Mouse (Mus musculus) ES-E14 (cell line): ENCODE measurements around the gene Hoxd11. TPM values are rescaled to one million over a fixed set of nuclear protein-coding genes. Genes with fewer than 3 reads are reported as not detected.

Experiments
- DNase-seq: peaks from one replicate; pipeline ENCODE4 v3.0.0-alpha.2; 2013; ENCODE audit warnings: low read depth, low spot score
- H3K27ac ChIP-seq: 2 replicates; pipeline ENCODE4 v1.5.1; 2012; ENCODE audit warnings: low read depth, mild to moderate bottlenecking, low read length, moderate library complexity, mixed read lengths; ENCODE audit not compliant: poor library complexity, insufficient read depth, severe bottlenecking
- H3K36me3 ChIP-seq: 2 replicates; pipeline ENCODE4 v1.6.1; 2012; ENCODE audit warnings: mild to moderate bottlenecking, low read length, moderate library complexity, mixed read lengths; ENCODE audit not compliant: control insufficient read depth, poor library complexity, insufficient read depth, severe bottlenecking
- H3K4me1 ChIP-seq, 2 experiments: fragments of 150-350 bp in 1 of 2; sonication (generic) in 1 of 2; 2 replicates each; pipeline ENCODE4 v1.6.1; 2012; ENCODE audit warnings: low read length in 2 of 2, mild to moderate bottlenecking in 1 of 2, mixed read lengths in 1 of 2; ENCODE audit not compliant: control insufficient read depth in 2 of 2, insufficient read depth in 2 of 2, poor library complexity in 1 of 2
- H3K4me3 ChIP-seq, 2 experiments: fragments of 150-350 bp in 1 of 2; sonication (generic) in 1 of 2; 2 replicates each; pipeline ENCODE4 v1.5.1; 2012; ENCODE audit warnings: low read length in 2 of 2, low read depth in 1 of 2, mild to moderate bottlenecking in 1 of 2, mixed read lengths in 1 of 2; ENCODE audit not compliant: insufficient read depth in 1 of 2, poor library complexity in 1 of 2, severe bottlenecking in 1 of 2
- H3K9ac ChIP-seq: 2 replicates; pipeline ENCODE4 v1.6.1; 2012; ENCODE audit warnings: low read depth, mild to moderate bottlenecking, low read length, mixed read lengths; ENCODE audit not compliant: poor library complexity, insufficient read depth, severe bottlenecking
- H3K9me3 ChIP-seq: fragments of 150-350 bp; sonication (generic); 2 replicates; pipeline ENCODE4 v1.6.1; 2012; ENCODE audit warnings: low read depth, mild to moderate bottlenecking, low read length; ENCODE audit not compliant: control insufficient read depth, insufficient read depth
- CHD2 ChIP-seq: IDR thresholded peaks from 2 replicates; pipeline ENCODE4 v1.6.1; 2014; ENCODE audit warnings: mild to moderate bottlenecking, low read depth, low read length, inconsistent platforms
- HCFC1 ChIP-seq: IDR thresholded peaks from 2 replicates; pipeline ENCODE4 v1.6.1; 2012; ENCODE audit warnings: low read length, inconsistent platforms, borderline replicate concordance; ENCODE audit not compliant: insufficient read depth
- MAFK ChIP-seq: IDR thresholded peaks from 2 replicates; pipeline ENCODE4 v1.6.1; 2014; ENCODE audit warnings: mild to moderate bottlenecking, low read depth, low read length, inconsistent platforms; ENCODE audit not compliant: insufficient read depth
- ZC3H11A ChIP-seq: IDR thresholded peaks from 2 replicates; pipeline ENCODE4 v1.6.1; 2012; ENCODE audit warnings: low read depth, mild to moderate bottlenecking, inconsistent platforms, low read length, borderline replicate concordance
- ZNF384 ChIP-seq: IDR thresholded peaks from 2 replicates; pipeline ENCODE4 v1.6.1; 2012; ENCODE audit warnings: low read depth, low read length, inconsistent platforms
- in situ Hi-C, 2 experiments: fragments of 600-800 bp; cut with MboI; formaldehyde crosslinking; loops; one replicate each; pipeline ENCODE4 v1.15.1; 2025; ENCODE audit warnings: low sequenced_read_pairs in 2 of 2, inconsistent platforms in 1 of 2; ENCODE audit not compliant: unreplicated experiment in 2 of 2
- total RNA-seq: library from RNA; depleted of rRNA; stranded (reverse); fragments of 300-350 nt; gene quantifications from 2 replicates; pipeline ENCODE4 v1.2.3, GENCODE M21; 2012

Gene Hoxd11
- total RNA-seq, 1 experiment: 0.18 TPM

GRCm38 (mm10) chr2:74658667-74659371 is 20.5 kb upstream of the Hoxd11 start:
- TF ChIP-seq CHD2: no peak
- TF ChIP-seq MAFK: no peak
- TF ChIP-seq ZC3H11A: no peak
- no peak for TF ChIP-seq HCFC1
- Histone ChIP-seq H3K4me3 (no peak overlapping the region), H3K4me1 (peaks cover 0 to 2% of the 10 kb centered on the region in 2 experiments; a peak in 1 of 4 replicates), H3K9me3 (no peaks in the 10 kb centered on the region), H3K9ac (no peak overlapping the region), H3K36me3 (no peaks in the 10 kb centered on the region), H3K27ac (no peak overlapping the region)
- in situ Hi-C loops: loop anchor here (25.0 kb wide), 2 partner anchors 597 to 1097 kb away; no protein-coding TSS in a partner anchor
- no peak for DNase-seq

GRCm38 (mm10) chr2:74659507-74660005 is 19.8 kb upstream of the Hoxd11 start, which contains the start of gene Evx2:
Gene Evx2, minus strand, starts transcription at chr2:74659557.
- H3K9ac ChIP-seq: no peak within 1 kb of the TSS
- H3K36me3 ChIP-seq: no peaks in the 10 kb centered on the region
- H3K9me3 ChIP-seq: no peaks in the 10 kb centered on the region
- in situ Hi-C loops: loop anchor here (10.0 to 25.0 kb wide), 3 partner anchors 597 to 1385 kb away; partner anchors contain the start of gene Sp9 (in 1 of the 2)
- peaks cover 0 to 2% of the 10 kb centered on the region in 2 experiments; a peak in 1 of 4 replicates for H3K4me1 ChIP-seq
- TF ChIP-seq CHD2: no peak
- no peak for TF ChIP-seq ZNF384
- TF ChIP-seq HCFC1: no peak
- TF ChIP-seq ZC3H11A: no peak
- TF ChIP-seq MAFK: no peak
- no peak for DNase-seq
- no peak within 1 kb of the TSS for H3K27ac ChIP-seq
- H3K4me3 ChIP-seq: no peak within 1 kb of the TSS

- Histone ChIP-seq H3K9me3 (no peaks in the 10 kb centered on the region), H3K4me3 (no peak overlapping the region), H3K27ac (no peak overlapping the region), H3K9ac (no peak overlapping the region), H3K4me1 (peaks cover 0 to 2% of the 10 kb centered on the region in 2 experiments; a peak in 1 of 4 replicates), H3K36me3 (no peaks in the 10 kb centered on the region)
- no peak for DNase-seq
- no peak for TF ChIP-seq ZC3H11A
- TF ChIP-seq CHD2: no peak
- TF ChIP-seq HCFC1: no peak
- TF ChIP-seq MAFK: no peak
- no peak for TF ChIP-seq ZNF384
- in situ Hi-C loops: loop anchor here (10.0 to 25.0 kb wide), 3 partner anchors 598 to 1386 kb away; partner anchors contain the start of gene Sp9 (in 1 of the 2)
Measured at GRCm38 (mm10) chr2:74660421-74661375, 18.7 kb upstream of the Hoxd11 start.

- H3K4me1 ChIP-seq: peaks cover 0 to 2% of the 10 kb centered on the region in 2 experiments; a peak in 1 of 4 replicates
- H3K36me3 ChIP-seq: no peaks in the 10 kb centered on the region
- H3K9ac ChIP-seq: no peak overlapping the region
- TF ChIP-seq CHD2 (no peak), HCFC1 (no peak), ZC3H11A (peak; percentile 35; the same call in 1 of the 2 replicates), ZNF384 (no peak), MAFK (no peak)
- DNase-seq: no peak
- no peak overlapping the region for H3K27ac ChIP-seq
- in situ Hi-C loops: loop anchor here (10.0 to 25.0 kb wide), 3 partner anchors 599 to 1387 kb away; partner anchors contain the start of gene Sp9 (in 1 of the 2)
- H3K9me3 ChIP-seq: no peaks in the 10 kb centered on the region
- 0 out of 4 replicates have a peak overlapping the region, but pooled peaks of 1 of the 2 experiments have one; percentile 25 for H3K4me3 ChIP-seq
Measured at GRCm38 (mm10) chr2:74661685-74662084, 17.7 kb upstream of the Hoxd11 start.
